Mouse (Mus musculus): ENCODE measurements at regions not wholly inside any gene's neighbourhood (a gene's known extent, or its start where the extent isn't known, plus 50 kb on each side); places are given as distances from the start of the nearest gene placed in this dataset.

GRCm38 (mm10) chr5:112634701-112635100 lies 57.7 kb upstream of the Sez6l start:
- intact Hi-C loops (cut with DNase I) = no loop called here
- no peak for DNase-seq

- no peak for DNase-seq
- intact Hi-C loops (cut with DNase I) = no loop called here
Observed at GRCm38 (mm10) chr5:112631766-112632165, 54.8 kb upstream of the Sez6l start.

DNA sequence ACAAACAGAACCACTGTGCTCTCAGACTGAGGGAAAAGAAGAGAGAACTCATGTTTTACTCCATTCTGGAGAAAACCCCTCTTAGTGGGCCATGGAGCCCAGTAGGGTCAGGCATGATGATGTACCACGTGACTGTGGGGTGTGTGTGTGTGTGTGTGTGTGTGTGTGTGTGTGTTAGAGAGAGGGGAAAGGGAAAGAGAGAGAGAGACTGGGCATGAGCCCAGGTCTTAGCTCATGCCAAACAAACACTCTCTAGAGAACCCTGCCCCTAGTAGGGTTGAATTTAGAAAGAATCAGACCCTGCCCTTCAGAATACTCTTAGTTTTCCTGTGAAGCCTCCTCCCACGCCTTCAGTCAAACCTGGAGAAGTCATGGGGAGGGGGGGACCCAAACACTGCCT lies 52.7 kb upstream of the Sez6l start:
- intact Hi-C loops (cut with DNase I) = no loop called here
- no peak for DNase-seq

DNA sequence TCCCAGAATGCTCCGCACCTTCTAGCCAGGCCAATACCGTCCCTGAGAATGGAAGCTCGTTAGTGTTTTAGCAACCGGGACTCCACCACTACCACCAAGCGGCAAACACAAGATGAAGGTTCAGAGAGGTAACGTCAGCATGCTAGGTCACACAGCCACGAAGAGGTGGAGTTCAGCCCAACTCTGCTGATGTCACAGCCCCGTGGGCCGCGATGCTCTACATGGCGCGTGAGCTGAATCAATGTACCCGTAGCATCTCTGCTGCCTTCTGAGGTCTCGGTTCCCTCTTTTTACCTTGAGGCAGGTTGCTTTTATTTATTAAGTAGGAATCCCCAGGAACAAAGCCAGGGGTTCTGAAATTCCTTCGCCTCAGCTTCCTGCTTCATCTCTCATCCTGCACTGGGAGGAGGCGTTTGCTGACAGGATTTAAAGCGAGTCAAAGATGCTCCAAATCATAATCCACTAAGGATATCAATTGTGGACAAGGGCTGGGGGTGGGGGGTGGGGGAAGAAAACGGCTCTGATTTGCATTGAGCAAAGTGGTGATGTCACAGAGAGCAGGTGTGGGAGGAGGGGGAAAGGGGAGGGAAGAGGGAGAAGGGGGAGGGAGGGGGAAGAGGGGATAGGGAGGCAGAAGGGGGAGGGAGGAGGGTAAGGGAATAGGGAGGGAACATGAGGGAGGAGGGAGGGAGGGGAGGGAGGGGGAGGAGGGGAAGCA lies 51.2 kb upstream of the Sez6l start:
- no peak for DNase-seq
- intact Hi-C loops (cut with DNase I) = no loop called here

DNA sequence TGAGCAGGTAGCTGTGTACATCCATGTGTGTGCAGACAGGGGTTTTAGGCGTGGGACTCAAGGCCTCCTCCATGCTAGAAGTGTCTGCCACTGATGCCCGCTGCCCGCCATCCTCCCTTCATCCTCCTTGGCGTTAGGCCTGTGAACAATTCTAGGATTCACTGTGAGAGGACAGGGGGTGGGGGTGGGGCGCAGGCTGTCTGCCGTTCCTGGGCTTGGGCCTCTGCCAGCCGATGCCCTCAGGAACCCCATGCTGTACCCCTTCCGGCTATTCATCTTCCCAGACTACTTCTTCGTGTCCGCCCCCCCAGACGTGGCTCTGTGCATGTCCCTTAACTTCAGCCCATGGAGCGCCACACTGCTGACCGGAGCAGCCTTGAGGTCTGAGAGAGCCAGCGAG lies 50.3 kb upstream of the Sez6l start:
- intact Hi-C loops (cut with DNase I) = no loop called here

More for the DNA sequence above, 50.3 kb upstream of the Sez6l start:
- DNase-seq = peak; percentile 36

All from left cerebral cortex, postnatal 4 days (tissue).